Mouse (Mus musculus) hindbrain, embryonic 16.5 days (tissue): ENCODE measurements around the gene Slc30a9. TPM values are rescaled to one million over a fixed set of nuclear protein-coding genes. Genes with fewer than 3 reads are reported as not detected.
A peak's percentile ranks its signal among the peaks of the same experiment; 100 is the strongest.

Source experiments
- ATAC-seq: fragments of 200-750 bp; cut with Nextera tagmentation; 2 replicates; pipeline ENCODE4 v1.8.0; 2017; ENCODE audit warnings: moderate TSS enrichment, moderate library complexity
- H3K27ac ChIP-seq: fragments of 300-500 bp; sonication (generic); 2 replicates; pipeline ENCODE4 v1.5.1; 2014; ENCODE audit warnings: low read depth, mild to moderate bottlenecking, control low read depth, low read length, moderate library complexity
- H3K27me3 ChIP-seq: fragments of 300-500 bp; sonication (generic); replicated peaks from 2 replicates; pipeline ENCODE4 v1.6.1; 2014; ENCODE audit warnings: low read length; ENCODE audit not compliant: control insufficient read depth, insufficient read depth
- H3K36me3 ChIP-seq: fragments of 300-500 bp; sonication (generic); 2 replicates; pipeline ENCODE4 v1.6.1; 2014; ENCODE audit warnings: mild to moderate bottlenecking, low read length, moderate library complexity, mixed read lengths; ENCODE audit not compliant: control insufficient read depth, insufficient read depth
- H3K4me1 ChIP-seq: fragments of 300-500 bp; sonication (generic); 2 replicates; pipeline ENCODE4 v1.6.1; 2014; ENCODE audit warnings: low read depth, low read length; ENCODE audit not compliant: control insufficient read depth, insufficient read depth
- H3K4me2 ChIP-seq: fragments of 300-500 bp; sonication (generic); 2 replicates; pipeline ENCODE4 v1.6.1; 2014; ENCODE audit warnings: mild to moderate bottlenecking, low read length, control low read depth, moderate library complexity
- H3K4me3 ChIP-seq: fragments of 300-500 bp; sonication (generic); 2 replicates; pipeline ENCODE4 v1.5.1; 2014; ENCODE audit warnings: mild to moderate bottlenecking, low read length, control low read depth, moderate library complexity
- H3K9ac ChIP-seq: fragments of 300-500 bp; sonication (generic); 2 replicates; pipeline ENCODE4 v1.6.1; 2014; ENCODE audit warnings: low read depth, mild to moderate bottlenecking, control low read depth, low read length, moderate library complexity
- H3K9me3 ChIP-seq: fragments of 300-500 bp; sonication (generic); 2 replicates; pipeline ENCODE4 v1.6.1; 2014; ENCODE audit warnings: mild to moderate bottlenecking, low read length, moderate library complexity; ENCODE audit not compliant: control insufficient read depth
- WGBS: fragments of 180-500 bp; shearing (Covaris S2); extraction: QIAGEN DNeasy Blood & Tissue Kit; methylation state at CpG from one replicate; pipeline ENCODE4 v1.1.7; 2014; 5-methylcytosine and 5-hydroxymethylcytosine counted together
- polyA plus RNA-seq: library from polyadenylated mRNA; unstranded; fragments of >200 nt; fragmentation: Nextera tagmentation; extraction: Ambion mirVana; gene quantifications from 2 replicates; pipeline ENCODE4 v1.2.1, GENCODE M21; 2015

The Slc30a9 gene
- 161 and 172 TPM in 2 replicates for polyA plus RNA-seq

- H3K27me3 ChIP-seq = no peaks in the 10 kb centered on the region
- H3K4me2 ChIP-seq = peak within 1 kb of the TSS; percentile 87
- peak within 1 kb of the TSS; percentile 82 for H3K27ac ChIP-seq
- WGBS = under 1% methylated on average over 79 of the region's 83 CpGs
- peak within 1 kb of the TSS; percentile 95 for H3K9ac ChIP-seq
- H3K36me3 ChIP-seq = no peaks in the 10 kb centered on the region
- peak; percentile 97 for ATAC-seq
- H3K9me3 ChIP-seq = no peaks in the 10 kb centered on the region
- H3K4me1 ChIP-seq = peaks cover 11% of the 10 kb centered on the region
- H3K4me3 ChIP-seq = peak within 1 kb of the TSS; percentile 99
These were observed at the start of gene Slc30a9 for GRCm38 (mm10) chr5:67306698-67307521. Gene Slc30a9 (plus strand): TSS chr5:67306955.

GRCm38 (mm10) chr5:67258473-67258872 is 48.3 kb upstream of the Slc30a9 start:
- Histone ChIP-seq H3K4me3 (no peak overlapping the region), H3K4me1 (peaks cover 5% of the 10 kb centered on the region), H3K27me3 (no peaks in the 10 kb centered on the region), H3K4me2 (no peak overlapping the region), H3K36me3 (no peaks in the 10 kb centered on the region; the same call in 1 of the 2 replicates), H3K9ac (no peak overlapping the region), H3K27ac (no peak overlapping the region), H3K9me3 (no peaks in the 10 kb centered on the region)
- no peak for ATAC-seq
- 87% methylated on average over 9 of the region's 9 CpGs for WGBS

- WGBS = 0% methylated on average over 9 of the region's 9 CpGs
- peak overlapping the region; percentile 41; the same call in 1 of the 2 replicates for H3K9ac ChIP-seq
- ATAC-seq = peak; percentile 8
- no peaks in the 10 kb centered on the region for H3K27me3 ChIP-seq
- peak overlapping the region; percentile 98 for H3K4me3 ChIP-seq
- H3K36me3 ChIP-seq = peaks cover 7% of the 10 kb centered on the region
- peaks cover 5% of the 10 kb centered on the region for H3K4me1 ChIP-seq
- 0 out of 2 replicates have a peak overlapping the region, but pooled peaks have one; percentile 45 for H3K27ac ChIP-seq
- peak overlapping the region; percentile 65 for H3K4me2 ChIP-seq
- H3K9me3 ChIP-seq = no peaks in the 10 kb centered on the region
These were observed 46.6 kb upstream of the Slc30a9 start for GRCm38 (mm10) chr5:67260159-67260530.

GRCm38 (mm10) chr5:67260531-67261371 is 46.0 kb upstream of the Slc30a9 start, which contains the start of gene Tmem33:
Gene Tmem33 (plus strand): TSS chr5:67260565.
- Histone ChIP-seq H3K27ac (peak within 1 kb of the TSS; percentile 92), H3K4me2 (peak within 1 kb of the TSS; percentile 82), H3K9ac (peak within 1 kb of the TSS; percentile 94), H3K27me3 (no peaks in the 10 kb centered on the region), H3K4me3 (peak within 1 kb of the TSS; percentile 98), H3K9me3 (no peaks in the 10 kb centered on the region), H3K4me1 (peaks cover 5% of the 10 kb centered on the region), H3K36me3 (peaks cover 14% of the 10 kb centered on the region)
- ATAC-seq = peak; percentile 91
- WGBS = under 1% methylated on average over 67 of the region's 67 CpGs

- Histone ChIP-seq H3K9ac (no peak overlapping the region), H3K4me2 (no peak overlapping the region), H3K27me3 (no peaks in the 10 kb centered on the region), H3K9me3 (no peaks in the 10 kb centered on the region), H3K4me1 (peaks cover 5% of the 10 kb centered on the region), H3K4me3 (no peak overlapping the region), H3K36me3 (peaks cover 22% of the 10 kb centered on the region), H3K27ac (no peak overlapping the region)
- ATAC-seq = no peak
- 93% methylated on average over 7 of the region's 7 CpGs for WGBS
These were observed 43.8 kb upstream of the Slc30a9 start for GRCm38 (mm10) chr5:67262964-67263363.

- 83% methylated on average over 1 of the region's 1 CpGs for WGBS
- Histone ChIP-seq H3K27me3 (no peaks in the 10 kb centered on the region), H3K4me1 (peaks cover 5% of the 10 kb centered on the region), H3K4me2 (no peak overlapping the region), H3K9me3 (no peaks in the 10 kb centered on the region), H3K36me3 (peaks cover 26% of the 10 kb centered on the region), H3K9ac (no peak overlapping the region), H3K27ac (no peak overlapping the region), H3K4me3 (no peak overlapping the region)
- no peak for ATAC-seq
These were observed 40.6 kb upstream of the Slc30a9 start for GRCm38 (mm10) chr5:67266106-67266505.

GRCm38 (mm10) chr5:67269309-67269708 is 37.4 kb upstream of the Slc30a9 start:
- H3K9ac ChIP-seq = no peak overlapping the region
- H3K9me3 ChIP-seq = no peaks in the 10 kb centered on the region
- H3K27ac ChIP-seq = no peak overlapping the region
- peaks cover 23% of the 10 kb centered on the region for H3K36me3 ChIP-seq
- H3K27me3 ChIP-seq = no peaks in the 10 kb centered on the region
- no peak overlapping the region for H3K4me2 ChIP-seq
- no peaks in the 10 kb centered on the region for H3K4me1 ChIP-seq
- WGBS = 92% methylated on average over 8 of the region's 8 CpGs
- no peak for ATAC-seq
- no peak overlapping the region for H3K4me3 ChIP-seq

- ATAC-seq = no peak
- Histone ChIP-seq H3K27me3 (no peaks in the 10 kb centered on the region), H3K4me3 (no peak overlapping the region)
These were observed 27.3 kb upstream of the Slc30a9 start for GRCm38 (mm10) chr5:67279407-67279806.

GRCm38 (mm10) chr5:67279840-67280239 is 26.9 kb upstream of the Slc30a9 start:
- Histone ChIP-seq H3K27ac (no peak overlapping the region), H3K36me3 (peaks cover 5% of the 10 kb centered on the region), H3K9ac (no peak overlapping the region), H3K4me3 (no peak overlapping the region), H3K4me2 (no peak overlapping the region), H3K4me1 (no peaks in the 10 kb centered on the region), H3K27me3 (no peaks in the 10 kb centered on the region), H3K9me3 (no peaks in the 10 kb centered on the region)
- WGBS = 96% methylated on average over 4 of the region's 4 CpGs
- no peak for ATAC-seq

More at GRCm38 (mm10) chr5:67279407-67279806, 27.3 kb upstream of the Slc30a9 start:
- H3K9ac ChIP-seq = no peak overlapping the region
- no peak overlapping the region for H3K27ac ChIP-seq
- WGBS = 99% methylated on average over 9 of the region's 9 CpGs
- H3K9me3 ChIP-seq = no peaks in the 10 kb centered on the region
- no peak overlapping the region for H3K4me2 ChIP-seq
- no peaks in the 10 kb centered on the region for H3K4me1 ChIP-seq
- peaks cover 1% of the 10 kb centered on the region for H3K36me3 ChIP-seq
